Mouse (Mus musculus): Measurements from ENCODE around the gene B3gnt2.

GRCm38 (mm10) chr11:22864305-22865060, 3.7 kb upstream of the B3gnt2 start:
- no peak for TF ChIP-seq POLR2A (IDR thresholded peaks at IDR 0.05; ENCODE audit: borderline replicate concordance, low read depth, low read length)
- TF ChIP-seq CTCF (IDR thresholded peaks at IDR 0.05; ENCODE audit: low read depth, low read length), result no peak
